Mouse (Mus musculus) CH12.LX (cell line): ENCODE data around the gene Cep250. TPM values are rescaled to one million over a fixed set of nuclear protein-coding genes. Genes with fewer than 3 reads are reported as not detected.

Experiments
- DNase-seq: peaks from one replicate; pipeline ENCODE4 v3.0.0-alpha.2; 2013; ENCODE audit errors: extremely low read depth
- H3K27ac ChIP-seq: 2 replicates; pipeline ENCODE4 v1.5.1; 2012; ENCODE audit warnings: low read depth, mild to moderate bottlenecking, control low read depth, moderate library complexity; ENCODE audit not compliant: insufficient read depth
- H3K27me3 ChIP-seq: replicated peaks from 2 replicates; pipeline ENCODE3; 2012; ENCODE audit warnings: inconsistent platforms
- H3K36me3 ChIP-seq, 2 experiments: replicated peaks in 1 of 2; 2 replicates each; pipeline versions ENCODE3 to v1.6.1; 2012; ENCODE audit warnings: inconsistent platforms in 1 of 2, low read length in 1 of 2, mild to moderate bottlenecking in 1 of 2, mixed read lengths in 1 of 2, moderate library complexity in 1 of 2; ENCODE audit not compliant: control insufficient read depth in 1 of 2, insufficient read depth in 1 of 2
- H3K4me1 ChIP-seq, 2 experiments: 2 replicates each; pipeline ENCODE4 v1.6.1; 2012; ENCODE audit warnings: inconsistent platforms in 1 of 2, moderate library complexity in 1 of 2; ENCODE audit not compliant: insufficient read depth in 2 of 2, control insufficient read depth in 1 of 2
- H3K4me2 ChIP-seq: 2 replicates; pipeline ENCODE4 v1.6.1; 2012; ENCODE audit warnings: low read depth, mild to moderate bottlenecking, control low read depth; ENCODE audit not compliant: poor library complexity, insufficient read depth, severe bottlenecking
- H3K4me3 ChIP-seq, 3 experiments: fragments of 150-350 bp in 1 of 3; sonication (generic) in 1 of 3; replicated peaks in 1 of 3; 2 replicates each; pipeline versions ENCODE3 to v1.5.1; 2011 to 2012; ENCODE audit warnings: low read depth in 2 of 3, low read length in 2 of 3, mild to moderate bottlenecking in 2 of 3, moderate library complexity in 2 of 3, control low read depth in 1 of 3, improper control_type of control experiment in 1 of 3, inconsistent platforms in 1 of 3, mixed read lengths in 1 of 3; ENCODE audit not compliant: poor library complexity in 1 of 3
- H3K79me2 ChIP-seq: replicated peaks from 2 replicates; pipeline ENCODE4 v1.6.1; 2012; ENCODE audit warnings: mild to moderate bottlenecking, moderate library complexity; ENCODE audit not compliant: control insufficient read depth, poor library complexity, insufficient read depth, severe bottlenecking; ENCODE audit errors: extremely low read depth
- H3K9ac ChIP-seq: 2 replicates; pipeline ENCODE4 v1.6.1; 2012; ENCODE audit warnings: low read depth, mild to moderate bottlenecking, control low read depth, moderate library complexity; ENCODE audit not compliant: insufficient read depth
- H3K9me3 ChIP-seq: replicated peaks from 2 replicates; pipeline ENCODE3; 2012; ENCODE audit warnings: low read length, inconsistent platforms, mixed read lengths
- CHD2 ChIP-seq: IDR thresholded peaks from 2 replicates; pipeline ENCODE4 v1.6.1; 2011; ENCODE audit warnings: low read length, improper control_type of control experiment
- CTCF ChIP-seq, 2 experiments: IDR thresholded peaks in 1 of 2; conservative IDR thresholded peaks in 1 of 2; 2 replicates each; pipeline ENCODE4 v1.5.1; 2011 to 2012; ENCODE audit warnings: low read depth in 2 of 2, low read length in 2 of 2, improper control_type of control experiment in 1 of 2, inconsistent platforms in 1 of 2, mild to moderate bottlenecking in 1 of 2, moderate library complexity in 1 of 2
- HCFC1 ChIP-seq: IDR thresholded peaks from 2 replicates; pipeline ENCODE4 v1.6.1; 2012; ENCODE audit warnings: low read depth, mild to moderate bottlenecking, inconsistent platforms, low read length, improper control_type of control experiment
- MAX ChIP-seq: IDR thresholded peaks from 2 replicates; pipeline ENCODE4 v1.6.1; 2011; ENCODE audit warnings: low read length, improper control_type of control experiment
- MEF2A ChIP-seq: IDR thresholded peaks from 2 replicates; pipeline ENCODE4 v1.6.1; 2014; ENCODE audit warnings: low read depth, mild to moderate bottlenecking, inconsistent platforms, low read length, improper control_type of control experiment, borderline replicate concordance
- MXI1 ChIP-seq: IDR thresholded peaks from 2 replicates; pipeline ENCODE4 v1.6.1; 2011; ENCODE audit warnings: mild to moderate bottlenecking, low read depth, low read length, improper control_type of control experiment
- MYC ChIP-seq: IDR thresholded peaks from 2 replicates; pipeline ENCODE4 v1.6.1; 2011; ENCODE audit warnings: low read depth, mild to moderate bottlenecking, improper control_type of control experiment, low read length
- USF1 ChIP-seq: IDR thresholded peaks from 2 replicates; pipeline ENCODE4 v1.6.1; 2014; ENCODE audit warnings: low read depth, mild to moderate bottlenecking, inconsistent platforms, low read length, improper control_type of control experiment
- ZNF384 ChIP-seq: IDR thresholded peaks from 2 replicates; pipeline ENCODE4 v1.6.1; 2012; ENCODE audit warnings: low read depth, low read length, improper control_type of control experiment, inconsistent platforms
- dilution Hi-C: fragments of 300-500 bp; cut with MboI; formaldehyde crosslinking; loops from 2 replicates; pipeline ENCODE4 v1.14.3; 2020; ENCODE audit warnings: low sequenced_read_pairs; ENCODE audit not compliant: extremely low pct_unique_long_range_greater_than_20kb, extremely low pct_ligation_motif_present
- in situ Hi-C: fragments of 300-500 bp; cut with MboI; formaldehyde crosslinking; loops from 3 replicates; pipeline ENCODE4 v1.14.3; 2019; ENCODE audit warnings: low sequenced_read_pairs, low pct_ligation_motif_present, low pct_unique_long_range_greater_than_20kb, mixed read lengths
- polyA plus RNA-seq: library from polyadenylated mRNA; unstranded; fragments of >175 nt; gene quantifications from 2 replicates; pipeline ENCODE4 v1.2.1, GENCODE M21; 2012; ENCODE audit warnings: low read depth; ENCODE audit not compliant: insufficient read length
- total RNA-seq, 2 experiments: library from RNA; depleted of rRNA; stranded (reverse); fragments of 300-350 nt in 1 of 2; fragments of >200 nt in 1 of 2; gene quantifications; 2 replicates each; pipeline ENCODE4 v1.2.3; 2012 to 2014

The Cep250 gene
- total and polyA plus RNA-seq, 3 experiments, result 13.5 to 29.1 (median 25.8) TPM

GRCm38 (mm10) chr2:155985776-155986175 is 29.5 kb downstream of the Cep250 start:
- H3K27ac ChIP-seq, result no peak overlapping the region
- H3K27me3 ChIP-seq, result no peaks in the 10 kb centered on the region
- peaks cover 77 to 93% of the 10 kb centered on the region in 2 experiments for H3K36me3 ChIP-seq
- dilution Hi-C loops, result no loop called here
- in situ Hi-C loops, result loop anchor here (25.0 kb wide), 1 partner anchor 302 kb away; no protein-coding TSS in a partner anchor
- no peaks in the 10 kb centered on the region for H3K9me3 ChIP-seq
- TF ChIP-seq MAX (no peak), MXI1 (no peak)
- DNase-seq, result no peak
- peaks cover 0 to 3% of the 10 kb centered on the region in 2 experiments; a peak in 1 of 4 replicates for H3K4me1 ChIP-seq
- H3K4me2 ChIP-seq, result no peak overlapping the region
- no peak overlapping the region for H3K9ac ChIP-seq
- H3K4me3 ChIP-seq, result no peak overlapping the region
- H3K79me2 ChIP-seq, result no peaks in the 10 kb centered on the region; the same call in 1 of the 2 replicates

DNA sequence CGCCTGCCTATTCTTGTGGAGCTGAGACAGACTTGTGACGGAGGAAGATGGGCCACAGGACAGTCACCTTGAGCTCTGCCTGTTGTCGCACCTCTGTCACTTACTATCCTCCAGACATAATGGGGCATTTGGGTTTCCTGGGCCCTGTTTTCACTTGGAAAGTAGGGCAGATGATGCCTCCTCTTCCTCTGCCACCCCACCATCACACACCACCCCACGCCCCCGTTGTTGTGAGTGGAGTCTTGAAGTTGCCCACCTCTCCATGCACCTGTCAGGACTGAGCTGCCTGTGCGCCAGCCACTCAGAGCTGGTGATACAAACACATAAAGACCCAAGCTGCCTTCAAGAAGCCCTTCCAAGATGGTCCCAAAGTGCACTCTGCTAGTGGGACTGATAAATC is 30.9 kb downstream of the Cep250 start:
- in situ Hi-C loops (loop anchor here (25.0 kb wide), 1 partner anchor 300 kb away; no protein-coding TSS in a partner anchor), dilution Hi-C loops (no loop called here)
- Histone ChIP-seq H3K4me2 (no peak overlapping the region), H3K36me3 (peaks cover 82 to 94% of the 10 kb centered on the region in 2 experiments), H3K79me2 (no peaks in the 10 kb centered on the region; the same call in 1 of the 2 replicates), H3K27ac (no peak overlapping the region), H3K4me1 (no peaks in the 10 kb centered on the region), H3K4me3 (no peak overlapping the region), H3K27me3 (no peaks in the 10 kb centered on the region), H3K9me3 (no peaks in the 10 kb centered on the region), H3K9ac (no peak overlapping the region)
- no peak for DNase-seq
- no peak for TF ChIP-seq MYC
- TF ChIP-seq CHD2, result no peak
- TF ChIP-seq USF1, result no peak

DNA sequence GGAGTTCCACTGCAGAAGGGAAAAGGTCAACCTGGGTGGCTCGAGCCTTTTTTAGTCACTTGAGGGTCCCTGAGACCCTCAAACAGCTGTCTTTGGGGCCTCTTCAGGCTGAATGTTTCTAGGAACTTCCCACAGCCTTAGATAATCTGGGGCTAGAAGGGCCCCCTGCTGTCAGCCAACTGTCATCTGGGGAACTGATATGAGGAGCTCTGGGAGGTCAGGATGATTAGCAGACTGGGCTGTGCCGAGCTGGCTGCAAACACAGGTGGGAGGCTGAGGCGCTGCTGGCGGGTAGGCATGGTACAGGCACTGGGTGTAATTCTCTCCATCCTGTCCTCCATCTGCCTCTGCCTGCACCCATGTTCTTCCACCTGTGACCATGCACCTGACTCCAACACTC is 32.8 kb downstream of the Cep250 start:
- in situ Hi-C loops (loop anchor here (25.0 kb wide), 1 partner anchor 298 kb away; no protein-coding TSS in a partner anchor), dilution Hi-C loops (no loop called here)
- no peak for DNase-seq
- H3K27ac ChIP-seq, result no peak overlapping the region
- TF ChIP-seq CTCF (conservative IDR thresholded peaks at IDR 0.05 in 1 of 2, IDR thresholded peaks at IDR 0.05 in 1 of 2; ENCODE audit: low read depth in 2 of 2, low read length in 2 of 2), result no peak
- TF ChIP-seq MEF2A, result no peak
- TF ChIP-seq HCFC1, result no peak
- TF ChIP-seq ZNF384, result no peak
- no peak for TF ChIP-seq MXI1
- TF ChIP-seq, all 38 proteins: peak for 0
- Histone ChIP-seq H3K79me2 (no peaks in the 10 kb centered on the region), H3K9me3 (no peaks in the 10 kb centered on the region), H3K4me2 (no peak overlapping the region), H3K27me3 (no peaks in the 10 kb centered on the region), H3K4me1 (no peaks in the 10 kb centered on the region), H3K4me3 (no peak overlapping the region), H3K9ac (no peak overlapping the region), H3K36me3 (peaks cover 87 to 97% of the 10 kb centered on the region in 2 experiments)
